Mouse (Mus musculus) heart, embryonic 12.5 days (tissue): ENCODE results near the gene Rpp25l. TPM values are rescaled to one million over a fixed set of nuclear protein-coding genes. Genes with fewer than 3 reads are reported as not detected.

Source experiments
- ATAC-seq: fragments of 200-750 bp; cut with Nextera tagmentation; 2 replicates; pipeline ENCODE4 v1.8.0; 2017; ENCODE audit warnings: moderate TSS enrichment, moderate library complexity; ENCODE audit not compliant: insufficient number of reproducible peaks, low FRiP score
- H3K27ac ChIP-seq: fragments of 300-500 bp; sonication (generic); 2 replicates; pipeline ENCODE4 v1.5.1; 2016; ENCODE audit warnings: mild to moderate bottlenecking, moderate library complexity; ENCODE audit not compliant: poor library complexity, severe bottlenecking
- H3K27me3 ChIP-seq: fragments of 300-500 bp; sonication (generic); replicated peaks from 2 replicates; pipeline ENCODE4 v1.6.1; 2016; ENCODE audit warnings: mild to moderate bottlenecking, moderate library complexity
- H3K36me3 ChIP-seq: fragments of 300-500 bp; sonication (generic); 2 replicates; pipeline ENCODE4 v1.6.1; 2016; ENCODE audit warnings: mild to moderate bottlenecking, moderate library complexity
- H3K4me1 ChIP-seq: fragments of 300-500 bp; sonication (generic); replicated peaks from 2 replicates; pipeline ENCODE4 v1.6.1; 2016; ENCODE audit warnings: mild to moderate bottlenecking
- H3K4me2 ChIP-seq: fragments of 300-500 bp; sonication (generic); 2 replicates; pipeline ENCODE4 v1.6.1; 2016; ENCODE audit warnings: mild to moderate bottlenecking, moderate library complexity
- H3K4me3 ChIP-seq: fragments of 300-500 bp; sonication (generic); 2 replicates; pipeline ENCODE4 v1.5.1; 2016; ENCODE audit warnings: mild to moderate bottlenecking
- H3K9ac ChIP-seq: fragments of 300-500 bp; sonication (generic); 2 replicates; pipeline ENCODE4 v1.6.1; 2016; ENCODE audit warnings: mild to moderate bottlenecking, moderate library complexity
- H3K9me3 ChIP-seq: fragments of 300-500 bp; sonication (generic); replicated peaks from 2 replicates; pipeline ENCODE4 v1.6.1; 2016; ENCODE audit warnings: mild to moderate bottlenecking, moderate library complexity
- WGBS: fragments of 180-500 bp; shearing (Covaris S2); methylation state at CpG from one replicate; pipeline ENCODE4 v1.1.7; 2016; 5-methylcytosine and 5-hydroxymethylcytosine counted together
- polyA plus RNA-seq: library from polyadenylated mRNA; unstranded; fragments of >200 nt; fragmentation: Nextera tagmentation; extraction: Ambion mirVana; gene quantifications from 2 replicates; pipeline ENCODE4 v1.2.1, GENCODE M21; 2016

Gene Rpp25l
- polyA plus RNA-seq, 1 experiment from 2014 or later, result 39.7 TPM

DNA sequence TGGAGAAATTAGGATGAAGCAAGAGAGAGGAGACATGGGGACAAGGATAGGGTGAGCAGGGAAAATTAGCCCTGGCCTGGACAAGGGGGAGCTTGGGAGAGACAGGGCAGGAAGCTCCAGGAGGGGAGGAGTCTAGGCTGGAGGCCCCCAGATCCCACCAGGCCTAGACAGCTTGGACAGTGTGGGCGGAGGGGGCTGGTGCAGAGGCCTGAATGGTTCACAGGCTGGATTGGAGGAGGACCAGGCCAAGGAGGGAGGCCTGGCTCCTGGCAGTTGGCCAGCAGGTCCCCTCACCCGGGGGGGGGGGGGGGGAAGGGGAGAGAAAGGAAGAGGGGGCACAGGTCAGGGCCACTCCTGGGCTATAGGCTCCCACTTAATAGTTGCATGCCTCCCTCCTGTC, 34.0 kb downstream of the Rpp25l start:
- H3K9me3 ChIP-seq, result no peaks in the 10 kb centered on the region
- H3K36me3 ChIP-seq, result no peaks in the 10 kb centered on the region
- H3K4me1 ChIP-seq, result peaks cover 67% of the 10 kb centered on the region
- peak overlapping the region; percentile 52; the same call in 1 of the 2 replicates for H3K9ac ChIP-seq
- WGBS, result no CpG with 5 or more reads among the region's 2 CpGs
- no peak overlapping the region for H3K4me3 ChIP-seq
- no peak overlapping the region for H3K4me2 ChIP-seq
- H3K27me3 ChIP-seq, result peaks cover 29% of the 10 kb centered on the region
- ATAC-seq, result peak; percentile 46
- H3K27ac ChIP-seq, result no peak overlapping the region; the same call in 1 of the 2 replicates

DNA sequence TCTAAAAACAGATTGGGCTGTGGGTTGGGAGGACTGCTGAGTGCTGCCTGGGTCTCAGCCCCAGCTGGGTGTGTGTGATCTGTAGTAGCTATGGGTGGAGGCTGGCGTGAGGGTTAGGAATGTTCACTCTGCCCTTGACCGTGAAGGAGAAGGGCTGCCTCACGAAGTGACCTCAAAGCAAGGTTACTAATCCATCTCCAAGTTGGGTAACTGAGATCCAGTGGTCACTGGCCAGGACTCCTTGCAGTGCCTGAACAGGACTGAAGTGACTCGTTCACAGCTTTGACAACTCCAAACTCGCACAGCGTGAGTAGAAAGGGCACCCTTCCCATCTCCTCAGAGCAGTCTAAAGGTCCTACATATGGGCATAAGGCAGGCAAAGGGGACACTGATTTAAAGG, 34.5 kb downstream of the Rpp25l start:
- H3K27me3 ChIP-seq, result peaks cover 33% of the 10 kb centered on the region
- no peak for ATAC-seq
- H3K27ac ChIP-seq, result no peak overlapping the region; the same call in 1 of the 2 replicates
- no peak overlapping the region for H3K4me2 ChIP-seq
- no peaks in the 10 kb centered on the region for H3K9me3 ChIP-seq
- H3K36me3 ChIP-seq, result no peaks in the 10 kb centered on the region
- H3K4me1 ChIP-seq, result peaks cover 67% of the 10 kb centered on the region
- H3K4me3 ChIP-seq, result no peak overlapping the region
- WGBS, result 42% methylated on average over 6 of the region's 6 CpGs
- peak overlapping the region; percentile 52; the same call in 1 of the 2 replicates for H3K9ac ChIP-seq

DNA sequence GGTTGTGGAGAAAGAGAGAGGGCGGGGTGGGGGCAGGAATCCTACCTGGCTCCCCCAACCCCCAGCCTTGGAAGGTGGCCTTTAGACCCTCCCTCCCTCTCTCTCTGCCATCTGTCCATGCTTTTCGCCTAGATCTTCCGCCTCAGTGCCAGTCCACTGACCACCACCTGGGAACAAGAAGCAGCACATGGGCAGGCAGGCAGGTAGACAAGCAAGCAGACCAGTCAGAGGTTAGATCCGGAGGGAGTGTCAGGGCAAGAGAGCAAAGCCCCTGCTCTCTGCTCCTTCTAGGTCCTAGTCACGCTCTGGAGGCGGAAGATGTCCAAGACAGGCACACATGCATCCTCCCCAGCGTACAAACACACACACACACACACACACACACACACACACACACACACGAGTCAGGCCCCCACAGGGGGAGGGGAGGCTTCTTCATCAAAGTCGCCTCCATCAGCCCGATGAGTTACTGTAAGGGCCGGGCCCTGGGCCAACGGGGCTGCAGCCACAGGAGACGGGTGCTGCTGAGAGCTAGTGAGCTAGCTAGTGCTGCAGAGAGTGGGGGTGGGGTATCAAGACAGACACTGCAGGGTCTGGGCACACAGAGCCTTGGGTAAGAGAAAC, 36.2 kb downstream of the Rpp25l start:
- no peaks in the 10 kb centered on the region for H3K36me3 ChIP-seq
- H3K4me1 ChIP-seq, result peaks cover 71% of the 10 kb centered on the region
- WGBS, result 41% methylated on average over 13 of the region's 13 CpGs
- no peak overlapping the region for H3K4me3 ChIP-seq
- H3K27me3 ChIP-seq, result peaks cover 43% of the 10 kb centered on the region
- H3K4me2 ChIP-seq, result peak overlapping the region; percentile 8; the same call in 1 of the 2 replicates
- 0 out of 2 replicates have a peak overlapping the region, but pooled peaks have one; percentile 12 for H3K27ac ChIP-seq
- no peak overlapping the region for H3K9ac ChIP-seq
- H3K9me3 ChIP-seq, result no peaks in the 10 kb centered on the region
- peak; percentile 61 for ATAC-seq

DNA sequence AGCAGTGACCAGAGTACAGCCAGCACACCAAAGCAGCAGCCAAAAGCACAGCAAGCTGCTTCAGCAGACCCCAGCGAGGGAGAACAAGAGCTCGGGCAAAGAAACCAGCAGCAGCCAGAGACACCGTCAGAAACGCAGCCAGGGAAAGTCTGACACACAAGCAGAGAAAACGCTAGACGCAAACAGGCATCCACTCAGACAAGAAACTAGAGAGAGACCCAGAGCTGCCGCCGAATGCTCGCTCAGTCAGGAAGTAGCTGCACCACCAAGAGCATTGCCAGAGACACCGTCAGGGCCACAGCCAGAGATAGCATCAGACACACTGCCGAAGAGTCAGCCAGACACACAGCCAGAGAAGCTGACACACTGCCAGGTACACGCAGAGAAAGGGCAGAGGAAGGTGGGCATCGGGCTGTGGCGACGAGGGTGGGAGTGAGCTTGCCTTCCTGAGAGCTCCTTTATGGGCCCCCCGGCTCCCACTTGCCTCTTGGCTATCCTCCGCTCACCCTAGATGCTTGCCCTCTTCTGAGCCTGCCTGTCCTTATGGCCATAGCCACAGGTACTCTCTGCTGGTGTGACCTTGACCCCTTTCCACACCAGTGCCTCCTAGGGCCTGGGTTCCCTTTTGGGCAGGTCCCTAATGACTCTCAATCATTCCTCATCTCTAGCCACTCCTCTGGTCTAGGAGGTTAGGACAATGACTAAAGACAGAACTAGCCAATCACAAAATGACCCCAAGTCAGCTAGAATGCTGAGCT, 36.9 kb downstream of the Rpp25l start:
- Histone ChIP-seq H3K4me1 (peaks cover 74% of the 10 kb centered on the region), H3K9me3 (no peaks in the 10 kb centered on the region), H3K4me2 (peak overlapping the region; percentile 29), H3K4me3 (no peak overlapping the region), H3K27ac (0 out of 2 replicates have a peak overlapping the region, but pooled peaks have one; percentile 14), H3K27me3 (peaks cover 45% of the 10 kb centered on the region), H3K9ac (peak overlapping the region; percentile 34; the same call in 1 of the 2 replicates), H3K36me3 (no peaks in the 10 kb centered on the region)
- 31% methylated on average over 17 of the region's 17 CpGs for WGBS
- ATAC-seq, result no peak

DNA sequence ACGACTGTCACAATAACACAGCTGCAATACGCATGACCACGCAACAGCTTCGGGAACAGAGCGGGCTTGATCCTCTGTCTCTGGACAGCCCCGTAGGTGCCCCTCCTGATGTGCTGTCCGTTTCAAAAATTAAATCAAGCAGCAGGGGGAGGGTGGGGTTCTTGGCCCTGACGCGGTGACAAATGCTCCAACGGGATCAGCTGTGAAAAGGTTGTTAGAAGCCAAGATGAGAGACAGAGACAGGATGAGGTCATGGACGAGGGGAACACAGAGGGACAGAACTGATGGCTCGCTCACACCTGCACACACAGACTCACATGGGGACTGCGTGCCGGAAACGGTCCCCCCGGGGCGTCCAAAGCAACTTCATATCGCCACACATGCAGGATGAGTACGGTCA, 40.1 kb downstream of the Rpp25l start:
- H3K36me3 ChIP-seq, result no peaks in the 10 kb centered on the region
- peaks cover 58% of the 10 kb centered on the region for H3K27me3 ChIP-seq
- no peaks in the 10 kb centered on the region for H3K9me3 ChIP-seq
- no peak overlapping the region for H3K9ac ChIP-seq
- H3K4me2 ChIP-seq, result no peak overlapping the region
- H3K4me3 ChIP-seq, result no peak overlapping the region
- 64% methylated on average over 19 of the region's 19 CpGs for WGBS
- no peak for ATAC-seq
- peaks cover 59% of the 10 kb centered on the region for H3K4me1 ChIP-seq
- no peak overlapping the region for H3K27ac ChIP-seq

DNA sequence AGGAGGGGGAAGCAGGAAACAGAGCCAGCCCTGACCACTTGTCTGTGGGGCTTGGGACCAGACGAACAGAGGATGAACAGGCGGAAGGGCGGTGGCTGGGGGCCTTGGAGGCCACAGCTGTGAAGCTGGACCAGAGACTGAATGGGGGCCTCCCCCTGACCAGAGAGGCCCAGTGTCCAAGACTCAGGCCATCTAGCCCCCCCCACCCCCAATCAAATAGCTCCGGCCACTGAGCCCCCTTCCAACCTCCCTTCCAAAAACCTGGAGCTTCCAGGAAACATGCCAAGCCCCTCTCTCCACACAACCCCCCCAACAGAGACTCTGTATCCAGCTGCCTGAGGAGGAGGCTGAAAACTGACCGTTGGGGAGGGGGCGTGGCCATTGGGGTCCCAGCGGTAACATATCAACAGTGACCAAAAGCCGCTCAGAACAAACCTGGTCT, 40.8 kb downstream of the Rpp25l start:
- peak; percentile 1; the same call in 1 of the 2 replicates for ATAC-seq
- no peaks in the 10 kb centered on the region for H3K36me3 ChIP-seq
- H3K9me3 ChIP-seq, result no peaks in the 10 kb centered on the region
- H3K27ac ChIP-seq, result no peak overlapping the region
- peaks cover 58% of the 10 kb centered on the region for H3K27me3 ChIP-seq
- H3K4me2 ChIP-seq, result no peak overlapping the region
- no peak overlapping the region for H3K4me3 ChIP-seq
- peaks cover 52% of the 10 kb centered on the region for H3K4me1 ChIP-seq
- H3K9ac ChIP-seq, result no peak overlapping the region
- 35% methylated on average over 8 of the region's 8 CpGs for WGBS

DNA sequence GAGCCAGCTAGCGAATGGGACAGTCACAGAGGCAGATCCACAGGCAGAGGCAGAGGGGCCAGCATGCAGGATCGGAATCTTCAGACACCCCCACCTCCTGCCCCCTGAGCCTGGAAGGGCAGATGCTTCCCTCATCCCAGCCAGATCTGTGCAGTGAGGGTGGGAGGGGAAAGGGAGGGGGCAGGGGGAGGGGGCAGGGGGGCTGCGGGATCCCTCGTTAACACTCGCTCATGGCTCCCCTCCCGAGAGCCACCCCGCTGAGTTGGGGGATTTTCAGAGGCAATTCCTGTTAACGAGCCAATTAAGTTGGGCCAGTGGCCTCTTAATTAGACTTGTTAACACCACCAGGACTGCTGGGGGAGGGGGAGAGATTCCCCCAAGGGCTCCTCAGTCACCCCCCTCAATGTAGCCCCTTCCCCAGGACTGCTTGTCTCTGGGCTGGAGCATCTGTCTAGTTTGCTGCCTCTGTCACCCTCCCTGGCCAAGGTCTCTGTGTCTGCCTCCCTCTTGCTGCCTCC, 41.3 kb downstream of the Rpp25l start:
- no peak overlapping the region for H3K4me2 ChIP-seq
- H3K4me1 ChIP-seq, result peaks cover 47% of the 10 kb centered on the region
- H3K27ac ChIP-seq, result no peak overlapping the region
- 0 out of 2 replicates have a peak overlapping the region, but pooled peaks have one; percentile 26 for H3K9ac ChIP-seq
- 0 out of 2 replicates have a peak, but pooled peaks have one; percentile 13 for ATAC-seq
- H3K4me3 ChIP-seq, result no peak overlapping the region
- WGBS, result 17% methylated on average over 8 of the region's 8 CpGs
- no peaks in the 10 kb centered on the region for H3K9me3 ChIP-seq
- peaks cover 58% of the 10 kb centered on the region for H3K27me3 ChIP-seq
- no peaks in the 10 kb centered on the region for H3K36me3 ChIP-seq

DNA sequence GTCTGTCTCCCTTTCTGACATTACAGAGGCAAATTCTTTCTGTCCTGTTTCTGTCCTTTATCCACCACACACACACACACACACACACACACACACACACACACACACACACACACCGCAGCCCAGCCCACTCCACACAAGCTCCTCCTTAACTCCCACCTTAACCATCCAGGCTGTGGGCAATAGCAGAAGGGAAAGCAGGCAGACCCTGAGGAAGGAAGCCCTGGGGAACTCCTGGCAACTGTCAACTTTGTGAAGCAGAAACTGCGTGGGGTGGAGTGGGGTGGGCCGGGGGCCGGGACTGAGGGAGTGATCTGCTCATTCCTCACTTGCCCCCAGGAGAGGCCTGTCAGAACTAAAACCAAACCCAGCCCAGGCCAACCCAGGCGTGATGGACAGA, 41.8 kb downstream of the Rpp25l start:
- Histone ChIP-seq H3K4me2 (no peak overlapping the region), H3K27me3 (peaks cover 57% of the 10 kb centered on the region), H3K4me1 (peaks cover 42% of the 10 kb centered on the region), H3K4me3 (no peak overlapping the region), H3K36me3 (no peaks in the 10 kb centered on the region), H3K9ac (0 out of 2 replicates have a peak overlapping the region, but pooled peaks have one; percentile 26), H3K9me3 (no peaks in the 10 kb centered on the region), H3K27ac (no peak overlapping the region)
- WGBS, result 28% methylated on average over 5 of the region's 5 CpGs
- no peak for ATAC-seq

DNA sequence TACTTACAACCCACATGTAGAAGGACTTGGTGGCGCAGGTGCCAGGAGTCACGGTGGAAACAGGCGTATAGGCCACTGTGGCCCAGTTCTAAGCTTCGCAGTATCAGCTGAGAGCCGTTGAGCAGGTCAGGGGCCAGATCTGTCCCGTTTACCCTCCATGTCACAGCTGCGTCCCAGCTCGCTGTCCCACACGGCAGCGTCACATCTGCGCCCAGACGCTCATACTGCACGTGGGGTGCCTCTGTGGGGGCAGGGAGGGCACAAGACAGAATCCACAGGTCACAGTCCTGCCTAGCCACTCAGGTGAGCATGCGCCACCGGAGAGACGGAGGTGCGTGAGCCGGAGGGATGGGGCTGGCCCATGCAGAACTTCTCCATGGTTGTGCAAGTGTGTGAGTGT, 42.5 kb downstream of the Rpp25l start:
- 82% methylated on average over 18 of the region's 18 CpGs for WGBS
- Histone ChIP-seq H3K4me3 (no peak overlapping the region), H3K9ac (no peak overlapping the region), H3K9me3 (no peaks in the 10 kb centered on the region), H3K27ac (no peak overlapping the region), H3K27me3 (peaks cover 57% of the 10 kb centered on the region), H3K4me1 (peaks cover 35% of the 10 kb centered on the region), H3K36me3 (no peaks in the 10 kb centered on the region), H3K4me2 (no peak overlapping the region)
- no peak for ATAC-seq

DNA sequence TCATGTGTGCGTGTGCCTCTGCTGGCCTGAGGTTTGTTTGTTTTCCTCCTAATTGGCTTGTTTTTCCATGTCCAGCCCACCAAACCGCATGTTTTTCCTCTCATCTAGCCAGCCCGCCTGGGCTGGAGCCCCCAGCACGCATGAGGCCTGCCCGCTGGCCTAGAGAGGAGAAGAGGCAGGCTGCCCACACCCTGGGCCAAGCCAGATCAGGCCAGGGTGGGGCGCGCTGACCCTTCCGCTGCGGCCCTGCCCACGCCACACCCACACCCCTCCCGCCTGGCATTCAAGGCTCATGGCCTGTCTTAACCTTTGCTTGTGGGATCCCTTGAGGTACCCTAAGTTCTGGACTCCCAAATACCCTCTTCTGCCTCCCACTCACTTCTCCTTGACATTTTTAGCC, 46.7 kb downstream of the Rpp25l start:
- H3K4me2 ChIP-seq, result no peak overlapping the region
- no peak overlapping the region for H3K4me3 ChIP-seq
- peaks cover 42% of the 10 kb centered on the region for H3K27me3 ChIP-seq
- peaks cover 39% of the 10 kb centered on the region for H3K4me1 ChIP-seq
- WGBS, result 78% methylated on average over 11 of the region's 11 CpGs
- no peak overlapping the region for H3K9ac ChIP-seq
- ATAC-seq, result no peak; the same call in 1 of the 2 replicates
- H3K9me3 ChIP-seq, result no peaks in the 10 kb centered on the region
- H3K27ac ChIP-seq, result no peak overlapping the region
- H3K36me3 ChIP-seq, result no peaks in the 10 kb centered on the region
